Mouse (Mus musculus) liver, embryonic 16.5 days (tissue): Measurements from ENCODE around the gene Faap20. TPM values are rescaled to one million over a fixed set of nuclear protein-coding genes. Genes with fewer than 3 reads are reported as not detected.

Experiments used
- ATAC-seq: fragments of 200-750 bp; cut with Nextera tagmentation; 2 replicates; pipeline ENCODE4 v1.8.0; 2017; ENCODE audit warnings: low read depth, mild to moderate bottlenecking, moderate number of reproducible peaks, moderate library complexity
- H3K27ac ChIP-seq: fragments of 300-500 bp; sonication (generic); 2 replicates; pipeline ENCODE4 v1.5.1; 2014; ENCODE audit warnings: mild to moderate bottlenecking, low read length
- H3K27me3 ChIP-seq: fragments of 300-500 bp; sonication (generic); 2 replicates; pipeline ENCODE4 v1.6.1; 2014; ENCODE audit warnings: low read depth, low read length, mixed read lengths; ENCODE audit not compliant: control insufficient read depth, insufficient read depth
- H3K36me3 ChIP-seq: fragments of 300-500 bp; sonication (generic); 2 replicates; pipeline ENCODE4 v1.6.1; 2014; ENCODE audit warnings: mild to moderate bottlenecking; ENCODE audit not compliant: control insufficient read depth, insufficient read depth
- H3K4me1 ChIP-seq: fragments of 300-500 bp; sonication (generic); 2 replicates; pipeline ENCODE4 v1.6.1; 2014; ENCODE audit warnings: low read depth, low read length, mixed read lengths; ENCODE audit not compliant: control insufficient read depth
- H3K4me2 ChIP-seq: fragments of 300-500 bp; sonication (generic); 2 replicates; pipeline ENCODE4 v1.6.1; 2014; ENCODE audit warnings: low read depth, low read length, mixed read lengths
- H3K4me3 ChIP-seq: fragments of 300-500 bp; sonication (generic); 2 replicates; pipeline ENCODE4 v1.5.1; 2014; ENCODE audit warnings: low read depth, mild to moderate bottlenecking, low read length
- H3K9ac ChIP-seq: fragments of 300-500 bp; sonication (generic); 2 replicates; pipeline ENCODE4 v1.6.1; 2014; ENCODE audit warnings: low read depth, low read length
- H3K9me3 ChIP-seq: fragments of 300-500 bp; sonication (generic); replicated peaks from 2 replicates; pipeline ENCODE4 v1.6.1; 2016; ENCODE audit warnings: low read length; ENCODE audit not compliant: control insufficient read depth
- WGBS: fragments of 180-500 bp; shearing (Covaris S2); extraction: QIAGEN DNeasy Blood & Tissue Kit; methylation state at CpG from one replicate; pipeline ENCODE4 v1.1.7; 2014; ENCODE audit not compliant: insufficient replicate concordance; 5-methylcytosine and 5-hydroxymethylcytosine counted together
- polyA plus RNA-seq: library from polyadenylated mRNA; unstranded; fragments of >200 nt; fragmentation: Nextera tagmentation; extraction: Ambion mirVana; gene quantifications from 2 replicates; pipeline ENCODE4 v1.2.1, GENCODE M21; 2015

Gene Faap20
- polyA plus RNA-seq, 1 experiment from 2014 or later: 17.1 TPM

DNA sequence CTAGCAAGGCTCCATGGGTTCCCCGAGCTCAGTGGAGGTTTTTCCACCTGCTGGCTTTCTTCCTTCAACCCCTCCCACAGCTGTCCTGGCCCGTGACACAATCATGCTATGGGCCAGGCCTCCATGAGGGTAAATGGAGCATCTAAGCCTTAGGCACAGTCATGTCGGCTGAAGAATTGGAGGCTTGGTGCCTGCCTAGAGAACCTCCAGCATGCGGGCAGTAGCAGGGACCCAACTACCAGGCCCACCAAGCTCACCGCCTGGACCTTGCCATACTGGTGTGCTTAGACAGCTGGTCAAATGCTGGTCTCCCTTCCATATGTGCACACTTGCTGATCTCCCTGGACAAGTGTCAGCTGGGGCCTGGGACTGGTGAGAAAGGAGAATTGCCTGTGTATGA, 23.7 kb upstream of the Faap20 start:
- Histone ChIP-seq H3K9me3 (no peaks in the 10 kb centered on the region), H3K27me3 (peaks cover 16% of the 10 kb centered on the region), H3K4me1 (peaks cover 10% of the 10 kb centered on the region), H3K36me3 (no peaks in the 10 kb centered on the region), H3K9ac (no peak overlapping the region), H3K27ac (no peak overlapping the region), H3K4me3 (no peak overlapping the region), H3K4me2 (no peak overlapping the region)
- no peak for ATAC-seq
- WGBS: 72% methylated on average over 5 of the region's 5 CpGs

DNA sequence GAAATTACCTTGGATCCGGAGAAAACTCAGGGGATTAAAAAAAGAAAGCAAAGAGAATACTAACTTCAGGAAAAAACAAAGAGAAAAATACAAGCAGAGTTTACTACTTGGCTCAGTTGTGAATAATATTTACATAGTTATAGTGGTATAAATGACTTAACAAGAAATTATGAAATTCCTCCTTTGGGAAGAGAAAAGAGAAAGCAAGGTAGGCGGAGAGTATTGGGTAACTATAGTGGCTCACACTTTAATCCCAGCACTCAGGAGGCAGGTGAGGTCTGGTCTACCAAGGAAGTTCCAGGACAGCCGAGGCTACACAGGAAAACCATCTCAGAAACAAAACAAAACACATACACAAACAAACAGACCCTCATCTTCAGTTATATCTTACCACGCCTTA, 21.6 kb upstream of the Faap20 start:
- no peaks in the 10 kb centered on the region for H3K36me3 ChIP-seq
- H3K4me2 ChIP-seq: no peak overlapping the region
- H3K27me3 ChIP-seq: no peaks in the 10 kb centered on the region
- H3K4me1 ChIP-seq: peaks cover 6% of the 10 kb centered on the region; the same call in 1 of the 2 replicates
- H3K9me3 ChIP-seq: no peaks in the 10 kb centered on the region
- no peak overlapping the region for H3K9ac ChIP-seq
- no peak for ATAC-seq
- no peak overlapping the region for H3K4me3 ChIP-seq
- no peak overlapping the region for H3K27ac ChIP-seq
- WGBS: 57% methylated on average over 4 of the region's 4 CpGs

DNA sequence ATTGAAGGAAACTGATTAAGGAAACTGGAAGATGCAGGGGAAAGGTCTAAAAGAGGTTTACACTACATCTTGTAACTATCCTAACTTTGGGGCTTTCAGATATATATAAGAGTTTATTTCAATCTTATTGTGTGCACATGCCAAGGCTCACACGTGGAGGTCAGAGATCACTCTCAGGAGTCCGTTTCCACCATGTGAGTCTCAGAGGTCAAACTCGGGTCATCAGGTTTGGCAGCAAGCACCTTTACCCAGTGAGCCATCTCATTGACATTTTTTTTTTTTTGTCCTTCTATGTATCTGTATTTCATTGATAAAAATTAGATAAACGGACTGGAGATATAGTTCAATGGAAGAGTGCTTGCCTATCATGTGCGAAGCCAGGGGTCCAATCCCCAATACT, 21.1 kb upstream of the Faap20 start:
- WGBS: 53% methylated on average over 5 of the region's 5 CpGs
- Histone ChIP-seq H3K27me3 (no peaks in the 10 kb centered on the region), H3K27ac (no peak overlapping the region), H3K4me2 (no peak overlapping the region), H3K4me3 (no peak overlapping the region), H3K36me3 (no peaks in the 10 kb centered on the region), H3K9ac (no peak overlapping the region), H3K9me3 (no peaks in the 10 kb centered on the region), H3K4me1 (peaks cover 5% of the 10 kb centered on the region; the same call in 1 of the 2 replicates)
- ATAC-seq: no peak

DNA sequence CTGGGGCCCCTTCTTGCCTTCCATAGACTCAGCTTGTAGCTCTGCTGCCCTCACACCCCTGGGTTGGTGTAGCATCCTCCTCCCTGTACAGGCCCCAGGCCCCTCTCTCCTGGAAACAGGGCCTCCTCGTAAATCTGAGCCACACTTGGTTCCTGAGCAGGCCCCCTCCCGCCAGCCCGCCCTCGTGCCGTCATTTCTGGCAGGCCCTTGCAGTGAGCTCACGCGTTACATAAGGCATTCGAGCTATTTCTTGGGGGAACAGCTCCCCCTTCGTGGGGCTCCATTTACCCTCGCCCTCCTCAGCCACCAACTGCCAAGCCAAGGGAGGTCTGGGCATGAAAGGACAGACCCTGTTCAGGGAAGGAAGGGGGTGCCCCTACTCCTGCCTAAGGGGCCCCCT, 15.7 kb upstream of the Faap20 start:
- peaks cover 20% of the 10 kb centered on the region for H3K4me1 ChIP-seq
- peak overlapping the region; percentile 64; the same call in 1 of the 2 replicates for H3K27ac ChIP-seq
- no peak overlapping the region for H3K4me2 ChIP-seq
- H3K4me3 ChIP-seq: no peak overlapping the region
- H3K9me3 ChIP-seq: no peaks in the 10 kb centered on the region
- ATAC-seq: no peak
- H3K27me3 ChIP-seq: no peaks in the 10 kb centered on the region
- no peak overlapping the region for H3K9ac ChIP-seq
- no peaks in the 10 kb centered on the region for H3K36me3 ChIP-seq
- 27% methylated on average over 10 of the region's 10 CpGs for WGBS

DNA sequence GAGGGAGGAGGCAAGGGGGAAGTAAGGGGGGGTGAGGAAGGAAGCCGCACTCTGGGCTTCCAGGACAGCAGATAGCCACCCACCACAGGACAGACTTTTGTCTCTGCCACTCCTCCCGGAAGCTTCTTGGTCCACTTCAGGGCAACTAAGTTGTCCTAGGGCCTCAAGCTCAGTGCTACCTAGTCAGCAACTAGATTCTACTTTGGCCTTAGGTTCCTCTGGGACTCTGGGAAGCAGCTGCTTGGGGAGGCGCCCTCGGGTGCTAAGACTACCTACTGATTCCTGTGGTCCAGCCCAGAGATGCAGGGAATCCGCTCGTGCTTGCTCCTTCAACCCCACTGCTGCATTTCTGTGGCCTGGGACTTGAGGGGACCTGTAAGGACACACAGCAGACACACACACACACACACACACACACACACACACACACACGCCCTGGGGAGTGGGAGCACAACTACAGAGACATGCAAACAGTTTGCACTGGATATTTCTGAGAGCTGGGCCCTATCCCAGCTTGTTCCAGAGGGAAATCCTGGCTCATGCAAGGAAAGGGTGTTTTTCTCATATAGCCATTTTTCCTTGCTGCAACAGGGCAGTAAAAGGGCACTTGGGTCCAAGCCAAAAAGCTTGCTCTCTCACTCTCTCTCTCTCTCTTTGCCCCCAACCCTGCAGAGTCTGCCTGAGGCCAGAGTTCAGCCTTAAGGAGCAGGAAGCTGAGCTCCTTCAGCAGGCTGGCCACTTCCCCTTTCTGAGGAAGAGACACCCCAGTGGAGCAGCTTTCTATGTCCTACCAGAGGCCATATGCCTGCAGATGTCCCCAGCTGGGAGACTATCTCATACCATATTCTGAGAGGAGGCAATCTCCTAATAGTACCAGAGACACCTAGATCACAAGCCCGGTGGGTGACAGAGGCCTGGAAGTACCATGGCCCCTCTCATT, 15.0 kb upstream of the Faap20 start:
- no peak overlapping the region for H3K4me3 ChIP-seq
- no peaks in the 10 kb centered on the region for H3K27me3 ChIP-seq
- no peak overlapping the region for H3K9ac ChIP-seq
- H3K4me2 ChIP-seq: no peak overlapping the region
- H3K4me1 ChIP-seq: peaks cover 20% of the 10 kb centered on the region
- H3K9me3 ChIP-seq: no peaks in the 10 kb centered on the region
- H3K27ac ChIP-seq: peak overlapping the region; percentile 64
- H3K36me3 ChIP-seq: no peaks in the 10 kb centered on the region
- ATAC-seq: peak; percentile 25
- 26% methylated on average over 8 of the region's 8 CpGs for WGBS

DNA sequence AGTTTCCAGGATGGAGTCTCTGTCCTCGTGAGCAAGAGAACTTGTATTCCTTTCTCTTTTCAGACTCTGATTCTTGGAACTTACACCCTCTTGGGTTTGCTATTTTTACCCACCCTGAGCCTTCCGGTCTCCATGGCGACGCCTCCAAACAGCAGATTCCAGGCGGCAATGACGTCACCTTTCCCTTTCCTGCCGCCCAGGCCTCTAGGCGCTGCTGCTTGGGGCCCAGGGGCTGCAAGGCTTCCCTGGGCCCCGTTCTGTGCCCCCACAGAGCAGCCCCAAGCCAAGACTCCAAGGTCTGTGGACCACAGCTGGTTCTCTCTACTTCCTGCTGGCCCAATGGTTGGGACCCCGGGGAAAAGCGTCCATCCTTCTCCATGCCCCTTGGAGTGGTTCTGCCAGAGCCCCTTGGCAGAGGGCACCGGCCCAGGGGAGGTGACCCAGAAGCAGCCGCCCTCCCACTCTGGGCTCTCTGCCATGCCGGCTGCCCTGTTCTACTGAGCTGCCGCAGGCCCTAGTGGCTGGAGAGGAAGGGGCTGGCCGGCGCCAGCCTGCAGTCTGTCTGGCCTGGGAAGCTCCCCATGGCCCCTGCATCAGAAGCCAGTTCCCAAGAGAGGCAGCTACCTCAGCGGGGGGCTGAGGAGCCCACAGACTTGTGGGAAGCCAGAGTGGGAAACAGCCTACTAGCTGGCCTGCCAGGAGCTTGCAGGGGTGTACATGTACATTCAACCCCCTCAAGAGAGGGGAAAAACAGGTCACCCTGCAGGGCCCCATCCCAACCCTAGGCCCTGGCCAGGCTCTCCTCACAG, 14.1 kb upstream of the Faap20 start:
- Histone ChIP-seq H3K4me2 (peak overlapping the region; percentile 10; the same call in 1 of the 2 replicates), H3K27me3 (no peaks in the 10 kb centered on the region), H3K27ac (peak overlapping the region; percentile 64), H3K4me3 (no peak overlapping the region), H3K36me3 (no peaks in the 10 kb centered on the region), H3K9me3 (no peaks in the 10 kb centered on the region), H3K4me1 (peaks cover 20% of the 10 kb centered on the region), H3K9ac (no peak overlapping the region)
- WGBS: 9% methylated on average over 18 of the region's 18 CpGs
- ATAC-seq: peak; percentile 53

DNA sequence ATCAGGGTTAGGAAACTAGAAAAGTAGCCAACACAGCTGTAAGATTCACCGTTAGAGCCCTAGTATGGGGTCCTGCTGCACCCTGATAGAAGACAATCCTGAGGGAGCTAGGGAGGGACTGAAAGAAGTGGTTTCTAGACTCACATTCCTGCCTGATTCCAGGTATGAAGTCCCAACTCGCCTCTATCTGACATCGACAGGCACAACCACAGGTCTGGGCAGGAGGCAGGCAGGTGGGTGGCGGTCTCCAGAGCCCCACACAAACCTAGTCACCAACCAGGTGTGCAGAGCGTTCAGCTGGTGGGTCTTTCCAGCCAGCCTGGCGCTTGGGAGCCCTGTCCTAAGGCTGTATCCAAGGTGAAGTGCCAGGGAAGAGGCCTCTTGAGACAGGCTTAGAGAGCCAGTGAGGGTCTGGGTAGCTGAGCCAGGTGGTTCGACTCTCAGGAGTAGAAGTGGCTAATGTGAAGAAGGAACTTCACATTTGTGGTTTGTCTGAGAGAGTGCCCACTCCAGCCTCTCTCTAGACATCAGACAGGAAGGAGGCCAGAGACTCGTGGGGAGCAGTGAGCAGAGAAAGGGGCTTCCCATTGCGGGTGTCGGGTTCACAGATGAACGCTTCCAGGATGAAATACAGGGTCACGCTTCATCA, 12.7 kb upstream of the Faap20 start:
- Histone ChIP-seq H3K9ac (no peak overlapping the region), H3K36me3 (no peaks in the 10 kb centered on the region), H3K4me1 (peaks cover 20% of the 10 kb centered on the region), H3K4me3 (no peak overlapping the region), H3K9me3 (no peaks in the 10 kb centered on the region), H3K4me2 (no peak overlapping the region), H3K27ac (no peak overlapping the region), H3K27me3 (no peaks in the 10 kb centered on the region)
- no peak for ATAC-seq
- 49% methylated on average over 12 of the region's 12 CpGs for WGBS

DNA sequence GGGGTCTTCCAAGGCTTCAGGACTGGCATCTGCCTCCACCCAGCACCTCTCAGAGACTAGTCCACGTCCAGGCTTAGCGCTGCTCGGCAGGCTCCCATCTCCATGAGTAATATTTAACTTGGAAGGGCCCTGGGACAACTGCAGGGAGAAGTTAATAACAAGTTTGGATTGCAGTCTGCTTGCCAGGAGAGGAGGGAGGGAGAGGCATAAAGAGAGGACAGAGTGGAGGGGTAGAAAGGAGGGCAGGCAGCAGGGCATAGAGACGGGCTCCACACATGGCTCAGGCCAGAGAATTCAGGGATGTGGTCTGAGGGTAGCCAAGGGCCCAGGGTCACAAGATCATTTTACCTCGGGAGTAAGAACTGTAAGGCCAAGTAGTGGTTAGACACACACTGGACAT, 11.3 kb upstream of the Faap20 start:
- Histone ChIP-seq H3K4me1 (peaks cover 20% of the 10 kb centered on the region), H3K9ac (no peak overlapping the region), H3K9me3 (no peaks in the 10 kb centered on the region), H3K27ac (0 out of 2 replicates have a peak overlapping the region, but pooled peaks have one; percentile 27), H3K36me3 (no peaks in the 10 kb centered on the region), H3K4me3 (no peak overlapping the region), H3K4me2 (no peak overlapping the region), H3K27me3 (no peaks in the 10 kb centered on the region)
- peak; percentile 37 for ATAC-seq
- WGBS: 50% methylated on average over 5 of the region's 5 CpGs
